Mouse (Mus musculus): ENCODE results near the gene Nsf.

The Nsf gene

DNA sequence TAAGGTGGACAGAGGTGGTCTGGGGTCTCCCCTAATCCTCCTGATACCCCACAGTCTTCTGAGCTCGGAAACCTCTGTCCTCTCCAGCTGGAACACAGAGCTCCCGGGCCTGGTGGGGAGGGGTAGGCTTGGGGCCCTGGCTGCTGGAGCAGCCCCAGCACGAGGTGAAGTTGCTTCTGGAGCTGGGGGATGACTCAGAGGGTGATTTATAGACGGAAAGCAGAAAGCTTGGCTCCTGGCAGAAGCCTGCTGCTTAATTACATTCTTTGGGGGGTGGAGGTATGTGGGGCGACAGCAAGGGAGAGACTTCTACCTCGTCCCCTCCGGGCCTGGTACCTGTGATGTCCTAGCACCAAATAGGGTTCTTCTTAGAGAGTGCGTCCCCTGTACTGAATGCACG is 173.7 kb downstream of the Nsf start:
- CTCF ChIA-PET: interaction anchor here (0.6 kb wide), 2 partner anchors 102 to 1390 kb away, joined by 3 to 6 read pairs; no protein-coding TSS in a partner anchor

DNA sequence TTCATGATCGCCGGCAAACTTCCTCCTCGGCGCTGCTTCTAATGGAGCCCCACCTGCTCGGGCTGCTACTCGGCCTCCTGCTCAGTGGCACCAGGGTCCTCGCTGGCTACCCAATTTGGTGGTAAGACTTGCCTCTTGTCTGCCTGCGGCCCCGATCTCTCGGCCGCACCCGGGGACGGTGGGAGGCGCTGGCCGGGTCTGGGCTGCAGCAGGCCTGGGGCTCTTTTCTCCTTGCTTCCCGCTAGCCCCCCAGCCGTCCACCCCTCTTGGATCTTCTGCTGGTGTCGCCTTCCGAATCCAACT is 179.7 kb downstream of the Nsf start:
- CTCF ChIA-PET: no interaction called here

GRCm38 (mm10) chr11:103773387-103774227 is 180.2 kb downstream of the Nsf start, which contains the start of gene Wnt3:
Wnt3 (plus strand) TSS chr11:103774150.
- CTCF ChIA-PET: no interaction called here

DNA sequence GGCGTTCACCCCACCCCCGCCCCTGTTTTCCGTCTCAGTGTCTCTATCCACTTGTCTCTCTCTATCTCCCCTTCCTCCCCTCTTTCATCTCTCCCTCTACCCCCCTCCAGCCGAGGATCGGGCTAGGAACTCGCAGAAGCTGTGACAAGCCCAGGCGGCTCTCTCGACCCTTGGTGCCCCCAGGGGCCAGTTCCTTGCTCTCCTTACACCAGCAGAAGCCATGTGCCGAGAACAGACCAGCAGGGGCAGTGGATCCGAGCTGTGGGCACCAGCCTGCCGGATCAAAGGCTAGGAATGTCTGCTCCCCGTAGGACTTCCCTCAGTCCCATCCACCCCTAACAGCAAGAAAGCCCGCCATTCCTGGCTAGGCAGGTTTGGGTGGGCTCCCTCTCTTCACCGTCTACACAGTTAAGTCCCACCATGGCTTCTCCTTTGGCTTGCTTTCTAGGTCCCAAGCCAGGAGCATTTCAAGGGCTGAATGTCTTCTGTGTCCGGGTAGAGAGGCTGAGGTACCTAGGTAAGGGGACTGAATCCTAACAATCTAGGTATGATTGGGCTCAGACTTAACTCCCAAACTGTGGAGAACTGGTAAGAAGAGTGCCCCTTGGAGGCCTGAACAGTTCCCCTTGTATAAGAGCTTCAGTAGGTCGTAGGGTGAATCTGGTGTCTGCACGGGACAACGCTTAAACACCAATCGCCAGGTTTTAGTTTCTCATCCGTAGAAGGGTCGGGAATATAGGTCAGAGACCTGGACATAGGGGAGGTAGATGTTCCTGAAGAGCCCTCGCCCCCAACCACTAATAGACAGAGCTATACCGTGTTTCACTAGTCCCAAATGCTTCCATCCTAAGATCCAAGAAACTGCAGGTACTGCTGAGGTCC is 181.1 kb downstream of the Nsf start:
- CTCF ChIA-PET: no interaction called here
